Mouse (Mus musculus) lung, embryonic 16.5 days (tissue): ENCODE measurements at regions not wholly inside any gene's neighbourhood (a gene's known extent, or its start where the extent isn't known, plus 50 kb on each side); places are given as distances from the start of the nearest gene placed in this dataset.

Source experiments
- ATAC-seq: fragments of 200-750 bp; cut with Nextera tagmentation; 2 replicates; pipeline ENCODE4 v1.8.0; 2017; ENCODE audit warnings: low read depth, mild to moderate bottlenecking, moderate library complexity
- H3K27ac ChIP-seq: fragments of 300-500 bp; sonication (generic); 2 replicates; pipeline ENCODE4 v1.5.1; 2014; ENCODE audit warnings: mild to moderate bottlenecking, control low read depth, low read length
- H3K27me3 ChIP-seq: fragments of 300-500 bp; sonication (generic); 2 replicates; pipeline ENCODE4 v1.6.1; 2014; ENCODE audit warnings: low read depth, low read length, mixed read lengths; ENCODE audit not compliant: control insufficient read depth, insufficient read depth
- H3K36me3 ChIP-seq: fragments of 300-500 bp; sonication (generic); 2 replicates; pipeline ENCODE4 v1.6.1; 2014; ENCODE audit warnings: low read length; ENCODE audit not compliant: control insufficient read depth, insufficient read depth
- H3K4me1 ChIP-seq: fragments of 300-500 bp; sonication (generic); replicated peaks from 2 replicates; pipeline ENCODE4 v1.6.1; 2014; ENCODE audit warnings: low read length, mixed read lengths; ENCODE audit not compliant: control insufficient read depth, insufficient read depth
- H3K4me2 ChIP-seq: fragments of 300-500 bp; sonication (generic); 2 replicates; pipeline ENCODE4 v1.6.1; 2014; ENCODE audit warnings: low read depth, low read length, control low read depth
- H3K4me3 ChIP-seq: fragments of 300-500 bp; sonication (generic); 2 replicates; pipeline ENCODE4 v1.5.1; 2014; ENCODE audit warnings: mild to moderate bottlenecking, low read length, control low read depth
- H3K9ac ChIP-seq: fragments of 300-500 bp; sonication (generic); 2 replicates; pipeline ENCODE4 v1.6.1; 2014; ENCODE audit warnings: low read length, control low read depth
- H3K9me3 ChIP-seq: fragments of 300-500 bp; sonication (generic); 2 replicates; pipeline ENCODE4 v1.6.1; 2016; ENCODE audit warnings: low read length; ENCODE audit not compliant: control insufficient read depth
- WGBS: fragments of 180-500 bp; shearing (Covaris S2); extraction: QIAGEN DNeasy Blood & Tissue Kit; methylation state at CpG from one replicate; pipeline ENCODE4 v1.1.7; 2014; 5-methylcytosine and 5-hydroxymethylcytosine counted together

DNA sequence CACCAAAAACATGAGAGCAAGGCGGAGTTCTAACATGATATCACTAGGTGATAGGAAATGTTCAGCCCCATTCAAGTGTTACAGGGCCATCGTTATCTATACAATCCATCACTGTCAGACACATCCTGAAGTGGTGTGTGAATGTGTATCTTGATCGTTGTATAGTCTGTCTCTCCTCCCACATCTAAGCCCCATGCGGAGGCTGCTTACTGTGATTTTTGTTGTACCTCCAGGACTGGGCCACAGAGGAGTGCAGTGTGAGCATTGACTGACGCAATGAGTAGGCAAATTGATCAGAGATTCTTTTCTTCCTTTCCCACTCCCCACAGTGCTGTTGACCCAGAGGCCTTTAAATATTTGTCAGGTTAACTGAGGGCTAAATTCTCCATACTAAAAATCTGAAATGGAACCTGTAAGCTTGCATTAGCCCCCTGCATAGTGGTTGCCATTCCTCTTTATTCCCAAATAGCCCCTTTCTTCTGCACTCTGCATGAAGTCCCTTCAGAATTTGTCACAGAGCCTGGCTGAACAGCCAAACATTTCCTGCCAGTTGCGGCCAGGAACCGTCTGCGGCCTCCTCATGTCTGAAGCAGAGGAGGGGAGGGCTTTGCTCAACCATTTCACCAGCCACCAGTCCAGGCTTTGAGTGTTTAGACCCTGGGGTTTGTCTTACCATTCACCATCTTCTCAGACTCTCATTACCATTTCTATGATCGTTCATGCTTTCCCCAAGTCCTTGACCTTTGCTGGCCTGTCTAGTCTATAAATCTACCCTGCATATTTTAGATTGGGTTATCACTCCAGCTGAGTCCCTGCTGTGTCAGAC is 119.3 kb downstream of the Ttc8 start:
- Histone ChIP-seq H3K27ac (no peak overlapping the region), H3K4me2 (no peak overlapping the region), H3K36me3 (no peaks in the 10 kb centered on the region), H3K9me3 (no peaks in the 10 kb centered on the region), H3K27me3 (no peaks in the 10 kb centered on the region), H3K4me3 (no peak overlapping the region), H3K4me1 (no peaks in the 10 kb centered on the region), H3K9ac (no peak overlapping the region)
- ATAC-seq, result no peak
- WGBS, result 30% methylated on average over 9 of the region's 9 CpGs

- Histone ChIP-seq H3K36me3 (no peaks in the 10 kb centered on the region), H3K4me2 (no peak overlapping the region), H3K4me3 (no peak overlapping the region), H3K9me3 (no peaks in the 10 kb centered on the region), H3K27ac (no peak overlapping the region), H3K4me1 (no peaks in the 10 kb centered on the region), H3K27me3 (no peaks in the 10 kb centered on the region), H3K9ac (no peak overlapping the region)
- 53% methylated on average over 4 of the region's 4 CpGs for WGBS
- ATAC-seq, result no peak
Measured at GRCm38 (mm10) chr12:99041606-99042005, 121.2 kb downstream of the Ttc8 start.

DNA sequence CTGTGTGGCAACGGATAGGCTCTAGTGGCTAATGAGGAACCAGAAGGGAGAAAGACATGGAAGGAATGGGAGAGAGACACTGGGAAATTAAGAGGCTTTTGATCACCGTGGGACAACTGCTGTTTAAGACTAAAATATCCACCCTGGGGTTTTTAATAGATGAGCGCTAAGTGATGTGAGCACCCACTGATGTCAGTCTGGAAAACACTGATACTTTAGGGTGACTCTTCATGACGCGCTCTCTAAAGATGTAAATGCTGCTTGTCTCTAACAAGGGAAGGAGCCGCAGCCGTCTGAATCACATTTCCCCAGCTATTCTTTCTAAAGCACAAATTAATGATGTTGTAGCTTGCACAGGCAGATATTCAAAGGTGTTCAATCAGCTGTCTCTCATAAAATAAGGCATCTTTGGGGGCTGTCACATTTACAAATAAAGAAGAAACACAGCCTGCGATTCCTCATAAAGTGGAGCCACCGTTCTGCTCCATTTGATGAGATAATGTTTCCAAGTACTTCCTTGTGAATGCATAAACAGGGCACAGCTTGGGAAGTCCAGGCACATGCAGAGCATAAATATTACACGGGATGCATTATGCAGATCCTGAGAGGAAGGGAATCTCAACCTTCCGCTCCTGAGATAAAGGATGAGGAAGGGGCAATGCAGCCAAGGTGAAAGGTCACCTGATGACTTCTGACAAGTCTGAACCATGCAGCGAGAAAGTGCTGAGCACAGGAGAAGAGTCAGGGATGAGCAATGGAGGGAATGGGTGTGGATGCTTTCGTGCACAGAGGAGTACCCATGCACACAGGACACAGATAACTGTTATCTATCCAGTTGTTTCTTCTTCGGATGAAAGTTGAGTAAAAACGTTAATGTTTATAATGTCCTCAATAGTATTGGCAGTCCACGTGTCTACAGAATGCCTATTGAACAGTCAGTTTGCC is 122.8 kb downstream of the Ttc8 start:
- 74% methylated on average over 16 of the region's 16 CpGs for WGBS
- Histone ChIP-seq H3K4me3 (no peak overlapping the region), H3K4me1 (no peaks in the 10 kb centered on the region), H3K9me3 (no peaks in the 10 kb centered on the region), H3K9ac (no peak overlapping the region), H3K4me2 (no peak overlapping the region), H3K36me3 (no peaks in the 10 kb centered on the region), H3K27ac (no peak overlapping the region), H3K27me3 (no peaks in the 10 kb centered on the region)
- ATAC-seq, result no peak

- H3K9ac ChIP-seq, result no peak overlapping the region
- H3K36me3 ChIP-seq, result no peaks in the 10 kb centered on the region
- no peaks in the 10 kb centered on the region for H3K4me1 ChIP-seq
- no peak overlapping the region for H3K4me2 ChIP-seq
- no peak overlapping the region for H3K4me3 ChIP-seq
- WGBS, result 53% methylated on average over 5 of the region's 5 CpGs
- no peak for ATAC-seq
- H3K27me3 ChIP-seq, result no peaks in the 10 kb centered on the region
- no peak overlapping the region for H3K27ac ChIP-seq
- no peaks in the 10 kb centered on the region for H3K9me3 ChIP-seq
Measured at GRCm38 (mm10) chr12:99044477-99044876, 124.1 kb downstream of the Ttc8 start.

GRCm38 (mm10) chr12:99050426-99050825 is 130.1 kb downstream of the Ttc8 start:
- Histone ChIP-seq H3K36me3 (no peaks in the 10 kb centered on the region), H3K4me2 (no peak overlapping the region), H3K27ac (no peak overlapping the region), H3K4me1 (no peaks in the 10 kb centered on the region), H3K9me3 (no peaks in the 10 kb centered on the region), H3K4me3 (no peak overlapping the region), H3K9ac (no peak overlapping the region), H3K27me3 (no peaks in the 10 kb centered on the region)
- no peak for ATAC-seq
- WGBS, result 57% methylated on average over 2 of the region's 2 CpGs

DNA sequence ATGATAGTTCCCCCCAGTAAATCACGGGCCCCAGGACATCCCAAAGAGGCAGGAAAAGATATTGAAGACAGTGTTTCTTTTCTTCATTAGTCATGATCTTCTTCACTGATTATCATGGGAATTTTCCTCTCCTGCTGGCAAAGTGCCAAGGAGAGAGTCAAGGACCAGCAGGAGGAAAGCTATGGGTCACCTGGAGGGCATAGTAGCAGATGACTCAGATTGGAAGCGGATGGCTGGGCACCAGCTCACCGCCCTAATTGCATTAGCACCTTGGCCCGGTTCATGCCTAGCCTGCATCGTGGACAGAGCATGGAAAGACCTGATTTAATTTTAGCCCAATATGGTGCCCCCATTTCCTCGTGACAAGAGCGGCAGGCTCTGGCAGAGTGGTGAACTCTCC is 132.2 kb downstream of the Ttc8 start:
- H3K36me3 ChIP-seq, result no peaks in the 10 kb centered on the region
- no peak overlapping the region for H3K4me2 ChIP-seq
- no peak overlapping the region for H3K27ac ChIP-seq
- no peak overlapping the region for H3K9ac ChIP-seq
- no peak for ATAC-seq
- 78% methylated on average over 7 of the region's 7 CpGs for WGBS
- H3K27me3 ChIP-seq, result no peaks in the 10 kb centered on the region
- no peak overlapping the region for H3K4me3 ChIP-seq
- no peaks in the 10 kb centered on the region for H3K4me1 ChIP-seq
- H3K9me3 ChIP-seq, result no peaks in the 10 kb centered on the region

- Histone ChIP-seq H3K36me3 (no peaks in the 10 kb centered on the region), H3K4me2 (no peak overlapping the region), H3K4me1 (no peaks in the 10 kb centered on the region), H3K9me3 (no peaks in the 10 kb centered on the region), H3K27me3 (no peaks in the 10 kb centered on the region), H3K27ac (no peak overlapping the region), H3K4me3 (no peak overlapping the region), H3K9ac (no peak overlapping the region)
- ATAC-seq, result no peak
- WGBS, result 81% methylated on average over 2 of the region's 2 CpGs
Measured at GRCm38 (mm10) chr12:99057521-99057920, 137.1 kb downstream of the Ttc8 start.

- Histone ChIP-seq H3K9me3 (no peaks in the 10 kb centered on the region), H3K4me3 (no peak overlapping the region), H3K36me3 (no peaks in the 10 kb centered on the region), H3K27ac (no peak overlapping the region), H3K4me2 (no peak overlapping the region), H3K9ac (no peak overlapping the region), H3K27me3 (no peaks in the 10 kb centered on the region), H3K4me1 (no peaks in the 10 kb centered on the region)
- ATAC-seq, result no peak
- WGBS, result 66% methylated on average over 2 of the region's 2 CpGs
Measured at GRCm38 (mm10) chr12:99058916-99059315, 138.5 kb downstream of the Ttc8 start.

GRCm38 (mm10) chr12:99059491-99059890 is 139.1 kb downstream of the Ttc8 start:
- Histone ChIP-seq H3K36me3 (no peaks in the 10 kb centered on the region), H3K9ac (no peak overlapping the region), H3K4me2 (no peak overlapping the region), H3K27me3 (no peaks in the 10 kb centered on the region), H3K27ac (no peak overlapping the region), H3K9me3 (no peaks in the 10 kb centered on the region), H3K4me3 (no peak overlapping the region), H3K4me1 (no peaks in the 10 kb centered on the region)
- ATAC-seq, result no peak
- 86% methylated on average over 4 of the region's 4 CpGs for WGBS
